Mouse (Mus musculus) gastrocnemius, adult 2 months (tissue): Measurements from ENCODE around the gene Ap5s1. TPM values are rescaled to one million over a fixed set of nuclear protein-coding genes. Genes with fewer than 3 reads are reported as not detected.

Experiments used
- DNase-seq: peaks from one replicate; pipeline ENCODE4 v3.0.0; 2022
- H3K27ac ChIP-seq: fragments of 200-600 bp; 2 replicates; pipeline ENCODE4 v1.8.1; 2022; ENCODE audit warnings: mild to moderate bottlenecking
- H3K4me3 ChIP-seq: fragments of 200-600 bp; 2 replicates; pipeline ENCODE4 v1.8.1; 2022; ENCODE audit warnings: mild to moderate bottlenecking, moderate library complexity
- CTCF ChIP-seq: fragments of 200-600 bp; IDR thresholded peaks from 2 replicates; pipeline ENCODE4 v1.8.1; 2022; ENCODE audit warnings: antibody characterized with exemption, mild to moderate bottlenecking, moderate library complexity
- intact Hi-C: fragments of 180-260 bp; cut with DNase I; formaldehyde crosslinking; loops from one replicate; pipeline ENCODE4 v1.15.1; 2025
- total RNA-seq, 2 experiments: library from RNA; stranded (reverse); gene quantifications; 2 replicates each; pipeline ENCODE4 v1.2.3; 2021

The Ap5s1 gene
- total RNA-seq, 2 experiments from 2014 or later, result 15.6 to 21.0 TPM

GRCm38 (mm10) chr2:131189521-131190309 lies 17.2 kb upstream of the Ap5s1 start:
- peak overlapping the region; percentile 48 for H3K27ac ChIP-seq
- DNase-seq, result peak; percentile 74
- intact Hi-C loops, result loop anchor here (10.0 kb wide), 1 partner anchor 325 kb away; no protein-coding TSS in a partner anchor

GRCm38 (mm10) chr2:131190344-131191004 lies 16.4 kb upstream of the Ap5s1 start:
- TF ChIP-seq CTCF, result no peak
- intact Hi-C loops, result no loop called here
- Histone ChIP-seq H3K27ac (no peak overlapping the region), H3K4me3 (no peak overlapping the region)
- DNase-seq, result no peak

More at GRCm38 (mm10) chr2:131189521-131190309, 17.2 kb upstream of the Ap5s1 start:
- no peak for TF ChIP-seq CTCF
- no peak overlapping the region for H3K4me3 ChIP-seq

- intact Hi-C loops, result no loop called here
- DNase-seq, result no peak
- no peak for TF ChIP-seq CTCF
- H3K27ac ChIP-seq, result no peak overlapping the region
- no peak overlapping the region for H3K4me3 ChIP-seq
Measured at GRCm38 (mm10) chr2:131191005-131191390, 15.9 kb upstream of the Ap5s1 start.

GRCm38 (mm10) chr2:131196606-131197316 lies 10.1 kb upstream of the Ap5s1 start:
- no peak for TF ChIP-seq CTCF
- intact Hi-C loops, result no loop called here
- Histone ChIP-seq H3K27ac (no peak overlapping the region), H3K4me3 (no peak overlapping the region)
- DNase-seq, result no peak

GRCm38 (mm10) chr2:131200710-131201109 lies 6.2 kb upstream of the Ap5s1 start:
- no peak for DNase-seq
- TF ChIP-seq CTCF, result no peak
- intact Hi-C loops, result no loop called here
- Histone ChIP-seq H3K27ac (no peak overlapping the region), H3K4me3 (no peak overlapping the region)

- no peak for DNase-seq
- no peak for TF ChIP-seq CTCF
- H3K4me3 ChIP-seq, result no peak overlapping the region
- no peak overlapping the region for H3K27ac ChIP-seq
- intact Hi-C loops, result no loop called here
Measured at GRCm38 (mm10) chr2:131201262-131201661, 5.6 kb upstream of the Ap5s1 start.

GRCm38 (mm10) chr2:131203816-131204409 lies 3.0 kb upstream of the Ap5s1 start:
- Histone ChIP-seq H3K4me3 (no peak overlapping the region), H3K27ac (peak overlapping the region; percentile 87)
- DNase-seq, result no peak
- TF ChIP-seq CTCF, result no peak
- intact Hi-C loops, result loop anchor here (2.0 kb wide), 1 partner anchor 17 kb away; the partner anchor contains the start of genes Cdc25b and Spef1

- no peak for TF ChIP-seq CTCF
- intact Hi-C loops, result loop anchor here (2.0 kb wide), 1 partner anchor 18 kb away; the partner anchor contains the start of genes Cdc25b and Spef1
- H3K27ac ChIP-seq, result peak overlapping the region; percentile 87
- DNase-seq, result peak; percentile 96
- H3K4me3 ChIP-seq, result peak overlapping the region; percentile 51
Measured at GRCm38 (mm10) chr2:131204410-131204981, 2.4 kb upstream of the Ap5s1 start.

- peak overlapping the region; percentile 87 for H3K27ac ChIP-seq
- TF ChIP-seq CTCF, result no peak
- H3K4me3 ChIP-seq, result no peak overlapping the region; the same call in 1 of the 2 replicates
- intact Hi-C loops, result loop anchor here (2.0 kb wide), 1 partner anchor 19 kb away; the partner anchor contains the start of genes Cdc25b and Spef1
- no peak for DNase-seq
Measured at GRCm38 (mm10) chr2:131205521-131206182, 1.2 kb upstream of the Ap5s1 start.

GRCm38 (mm10) chr2:131208356-131208755 lies 1.5 kb downstream of the Ap5s1 start:
- no peak for TF ChIP-seq CTCF
- DNase-seq, result no peak
- no peak overlapping the region for H3K4me3 ChIP-seq
- intact Hi-C loops, result loop anchor here (2.0 kb wide), 1 partner anchor 114 kb away; no protein-coding TSS in a partner anchor
- H3K27ac ChIP-seq, result peak overlapping the region; percentile 9

- no peak for DNase-seq
- H3K4me3 ChIP-seq, result peak overlapping the region; percentile 82
- peak overlapping the region; percentile 100 for H3K27ac ChIP-seq
- intact Hi-C loops, result loop anchor here (2.0 kb wide), 1 partner anchor 114 kb away; no protein-coding TSS in a partner anchor
- TF ChIP-seq CTCF, result no peak
Measured at GRCm38 (mm10) chr2:131209125-131209795, 2.4 kb downstream of the Ap5s1 start.
